Mouse (Mus musculus): ENCODE measurements at regions not wholly inside any gene's neighbourhood (a gene's known extent, or its start where the extent isn't known, plus 50 kb on each side); places are given as distances from the start of the nearest gene placed in this dataset.

GRCm38 (mm10) chr12:49084505-49084904, 298.0 kb upstream of the Foxg1 start:
- DNase-seq: no peak

- no peak for DNase-seq
These were observed 296.4 kb upstream of the Foxg1 start for GRCm38 (mm10) chr12:49086076-49086475.

DNA sequence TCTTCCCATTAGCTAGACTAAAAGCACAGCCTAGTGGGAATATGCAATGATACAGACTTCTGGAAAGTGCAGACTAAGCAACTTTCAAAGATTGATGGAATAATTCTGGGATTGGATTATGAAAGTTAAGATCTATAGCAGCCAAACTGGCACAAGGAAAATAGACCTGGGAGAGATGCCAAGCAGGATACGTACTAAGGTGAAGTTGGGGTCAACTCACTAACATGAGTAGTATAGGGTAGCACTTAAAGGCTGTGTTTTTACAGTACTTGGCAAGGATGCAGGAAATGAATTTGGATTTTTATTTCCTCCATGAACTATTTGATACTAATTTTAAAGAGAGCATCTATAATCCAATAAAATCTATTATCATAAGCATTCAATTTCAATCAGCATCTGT, 292.3 kb upstream of the Foxg1 start:
- DNase-seq: no peak

- no peak for DNase-seq
These were observed 276.5 kb upstream of the Foxg1 start for GRCm38 (mm10) chr12:49105931-49106330.

DNA sequence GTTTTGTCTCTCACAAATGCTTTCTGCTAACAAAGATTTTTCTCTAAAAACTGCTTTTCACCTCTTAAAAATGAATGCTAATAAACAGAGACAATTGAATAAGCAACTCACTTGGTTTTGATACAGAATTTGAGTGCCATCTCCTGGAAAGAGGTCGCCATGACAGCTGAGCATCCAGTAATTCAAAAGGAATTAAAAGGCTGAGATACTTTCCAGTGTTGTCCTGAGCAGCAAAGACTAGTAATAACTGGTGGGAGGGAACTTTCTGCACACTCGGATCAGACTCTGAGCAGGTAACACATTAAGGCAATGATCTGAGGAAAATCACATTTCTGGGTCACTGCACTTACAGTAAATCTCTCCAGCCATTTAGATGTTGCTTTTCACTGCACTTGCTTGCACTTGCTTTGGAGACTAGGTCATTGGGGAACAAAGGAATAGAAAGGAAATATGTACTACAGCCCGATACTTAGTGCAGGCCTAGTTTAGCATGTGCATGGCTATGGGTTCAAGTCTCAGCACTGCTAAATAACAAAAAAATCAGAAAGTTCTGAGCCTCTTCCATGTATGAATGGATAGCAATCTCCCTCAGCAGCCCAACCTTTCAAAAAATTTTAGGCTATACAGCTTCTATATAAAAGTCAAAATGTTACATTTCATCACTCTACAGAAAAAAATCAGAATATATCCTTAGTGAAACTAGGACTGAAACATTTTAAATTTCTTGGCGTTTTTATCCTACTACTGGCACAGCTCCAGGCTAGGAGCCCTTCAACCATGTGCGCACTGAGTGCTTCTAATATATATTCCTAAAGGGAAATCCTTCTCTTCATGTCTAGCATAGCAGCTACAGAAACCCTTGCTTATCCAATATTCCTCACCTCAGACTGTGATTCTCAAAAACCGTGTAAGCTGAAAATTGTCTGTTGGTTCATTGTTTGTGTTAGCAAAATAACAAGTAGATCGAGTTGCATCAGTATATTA, 275.8 kb upstream of the Foxg1 start:
- DNase-seq: peak in 1 of 2 experiments; percentile 4

DNA sequence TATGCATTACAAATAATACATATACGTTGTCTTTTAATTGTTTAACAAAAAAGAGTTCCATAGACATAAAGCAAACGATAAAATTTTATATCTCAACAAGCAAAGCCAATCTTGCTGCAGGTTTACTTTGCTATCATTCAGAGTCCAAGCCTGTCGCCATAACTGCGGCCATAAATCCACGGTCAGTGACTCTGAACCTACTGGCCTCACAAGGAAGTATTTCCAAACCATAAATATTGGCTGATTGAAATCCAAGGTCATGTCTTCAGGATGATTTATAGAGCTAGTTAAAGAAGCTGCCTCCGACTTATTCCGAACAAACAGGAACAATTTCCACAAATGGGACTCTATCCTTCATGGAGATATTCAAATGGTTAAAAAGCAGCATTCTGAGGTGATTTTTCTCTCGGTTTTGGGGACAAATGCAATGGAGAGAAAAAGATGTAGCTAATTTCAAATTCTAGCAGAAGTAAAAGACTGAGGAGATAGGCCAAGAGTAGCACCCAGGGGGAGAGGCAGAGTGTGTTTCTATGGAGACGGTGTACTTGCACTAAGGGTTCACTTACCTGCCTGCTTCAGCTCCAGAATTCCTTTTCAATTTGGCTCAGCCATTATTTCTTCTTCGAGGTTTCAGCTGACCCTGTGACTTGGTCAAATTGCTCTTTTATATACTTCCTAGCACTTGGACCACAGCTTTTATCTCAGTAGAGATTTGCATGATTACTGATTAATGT, 274.9 kb upstream of the Foxg1 start:
- no peak for DNase-seq

GRCm38 (mm10) chr12:49131093-49131492, 251.4 kb upstream of the Foxg1 start:
- peak in 1 of 2 experiments; percentile 1 for DNase-seq

- DNase-seq: peak; percentile 3
These were observed 212.4 kb upstream of the Foxg1 start for GRCm38 (mm10) chr12:49170097-49170496.

DNA sequence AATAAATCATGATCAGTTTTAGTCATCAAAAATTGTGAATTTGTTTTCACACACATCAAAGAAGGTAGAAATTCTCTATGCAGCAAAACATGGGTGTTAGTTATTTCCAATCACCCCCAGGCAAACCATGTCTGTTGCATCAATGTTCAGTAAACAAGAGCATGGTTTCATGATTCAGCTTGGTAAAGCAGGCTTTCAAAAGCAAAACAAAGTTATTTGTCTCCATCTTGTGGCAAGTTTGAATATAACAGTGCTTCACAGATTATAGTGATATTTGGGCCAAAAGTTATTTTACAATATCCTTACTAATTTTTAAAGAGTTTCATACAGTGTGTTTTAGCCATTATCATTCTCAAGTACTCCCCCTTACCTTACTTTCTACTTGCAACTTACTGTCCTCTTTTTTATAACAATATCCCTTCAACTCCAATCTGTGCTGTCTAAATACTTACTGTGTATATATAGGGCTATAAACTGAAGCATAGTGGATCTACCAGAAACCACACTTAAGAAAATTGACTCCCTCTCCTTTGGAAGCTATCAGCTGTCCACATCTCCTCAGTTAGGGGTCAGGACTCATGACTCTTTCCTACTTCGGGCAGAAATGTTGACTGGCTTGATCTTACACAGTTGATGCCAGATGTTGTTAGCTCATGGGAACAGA, 211.3 kb upstream of the Foxg1 start:
- DNase-seq: no peak

GRCm38 (mm10) chr12:49191348-49191747, 191.1 kb upstream of the Foxg1 start:
- no peak for DNase-seq

DNA sequence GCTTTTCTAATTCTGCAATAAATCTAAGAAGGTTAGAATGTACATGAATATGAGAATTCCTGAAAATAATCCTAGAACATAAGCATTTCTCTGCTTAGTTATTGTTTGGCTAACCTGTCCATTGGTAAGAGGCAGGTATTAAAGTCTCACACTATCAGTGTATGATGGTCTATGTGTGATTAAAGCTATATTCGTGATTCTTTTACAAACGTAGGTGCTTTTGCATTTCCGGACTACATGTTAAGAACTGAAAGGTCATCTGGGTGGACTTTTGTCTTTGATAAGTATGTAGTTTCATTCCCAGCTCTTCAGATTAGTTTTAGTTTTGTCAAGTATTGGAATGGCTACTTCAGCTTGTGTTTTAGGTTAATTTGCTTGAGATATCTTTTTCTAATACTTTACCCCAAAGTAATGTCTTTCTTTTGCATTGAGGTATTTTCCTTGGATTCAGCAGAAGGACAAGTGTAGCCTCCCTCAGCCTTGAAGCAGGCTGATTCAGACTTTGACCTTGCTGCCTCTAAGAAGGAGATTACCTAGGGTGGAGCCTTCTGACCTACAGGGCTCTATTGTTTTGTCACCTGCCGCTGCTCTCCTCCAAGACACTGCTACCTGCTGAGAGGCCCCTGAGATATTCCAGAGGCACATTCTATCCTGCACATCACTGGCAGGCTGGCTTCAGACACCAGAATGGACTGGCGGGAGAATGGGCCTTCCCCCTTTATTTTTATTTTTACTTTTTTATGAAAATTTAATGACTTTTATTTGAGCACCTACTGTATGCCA, 148.7 kb upstream of the Foxg1 start:
- DNase-seq: no peak

Measured in adrenal gland, postnatal 36 days (tissue).